Mouse (Mus musculus): ENCODE measurements around the gene E330021D16Rik. TPM values are rescaled to one million over a fixed set of nuclear protein-coding genes. Genes with fewer than 3 reads are reported as not detected.
A peak's percentile ranks its signal among the peaks of the same experiment; 100 is the strongest.

The E330021D16Rik gene
- polyA plus RNA-seq, 1 experiment from 2014 or later, result not detected

DNA sequence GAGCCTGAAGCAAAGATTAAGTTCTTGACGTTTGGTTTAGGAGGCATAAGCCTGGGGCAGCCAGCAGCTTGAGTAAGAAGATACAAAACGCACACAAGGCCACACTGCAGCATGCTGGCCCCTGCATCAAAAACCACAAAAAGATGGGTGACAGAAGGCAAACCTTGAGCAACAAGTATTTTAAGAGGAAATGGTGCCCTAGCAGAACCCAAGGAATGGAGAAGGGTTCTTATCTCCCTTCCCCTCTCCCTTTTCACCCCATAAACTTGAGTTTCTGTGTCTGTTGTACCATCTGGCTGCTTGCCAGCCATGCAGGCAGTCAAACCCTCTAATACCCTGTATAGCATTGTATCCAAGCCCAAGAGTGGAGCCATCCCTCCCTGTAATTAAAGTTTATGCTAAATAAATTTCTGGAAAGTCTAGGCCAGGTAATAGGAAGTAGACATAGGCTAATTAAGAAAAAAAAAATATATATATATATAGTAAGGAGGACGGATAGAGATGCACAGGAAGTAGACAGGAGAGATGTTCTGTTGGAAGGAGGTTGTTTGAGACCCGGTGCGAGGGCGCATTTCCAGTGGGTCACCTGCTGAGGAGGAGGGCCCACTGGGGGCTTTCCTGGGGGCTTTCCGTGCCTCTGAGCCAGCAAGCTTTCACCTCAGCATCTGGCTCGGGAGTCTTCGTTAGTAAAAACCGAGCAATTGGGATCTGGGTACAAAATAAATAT is 16.0 kb upstream of the E330021D16Rik start:
- no peak overlapping the region for H3K4me3 ChIP-seq (ENCODE audit: low read depth, low read length)
- H3K27ac ChIP-seq (ENCODE audit: low read depth), result peak overlapping the region; percentile 28
- H3K4me2 ChIP-seq, result no peak overlapping the region
- 30% methylated on average over 10 of the region's 10 CpGs for WGBS
- no peak for ATAC-seq (ENCODE audit: insufficient read depth)
- no peaks in the 10 kb centered on the region for H3K36me3 ChIP-seq (ENCODE audit: insufficient read depth)
- peak; percentile 64 for DNase-seq
- no peaks in the 10 kb centered on the region for H3K27me3 ChIP-seq (ENCODE audit: insufficient read depth, low read length)
- no peaks in the 10 kb centered on the region; the same call in 1 of the 2 replicates for H3K4me1 ChIP-seq (ENCODE audit: insufficient read depth)
- TF ChIP-seq CTCF (IDR thresholded peaks at IDR 0.05; ENCODE audit: low read depth), result no peak
- H3K9ac ChIP-seq, result no peak overlapping the region
- H3K9me3 ChIP-seq (ENCODE audit: low read depth, low read length), result no peaks in the 10 kb centered on the region

DNA sequence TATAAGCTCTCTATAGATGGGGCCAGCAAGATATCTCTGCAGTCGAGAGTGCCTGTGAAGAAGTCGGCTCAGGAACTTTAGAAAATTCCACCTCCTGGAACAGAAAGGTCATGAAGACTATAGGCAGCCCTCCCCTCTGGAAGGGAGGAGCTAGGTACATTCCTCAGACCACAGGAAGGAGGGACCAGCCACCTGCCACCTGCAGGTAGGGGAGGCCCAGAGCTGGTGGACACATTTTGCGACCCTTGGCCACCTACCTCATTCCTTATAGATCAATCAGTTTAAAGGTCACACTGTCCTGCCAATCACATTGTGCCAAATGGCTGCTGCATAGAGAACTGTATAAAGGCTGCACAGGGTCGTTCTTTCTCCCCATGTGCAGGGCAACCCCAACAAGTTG is 14.1 kb upstream of the E330021D16Rik start:
- Histone ChIP-seq H3K4me2 (no peak overlapping the region), H3K4me3 (ENCODE audit: low read depth, low read length) (no peak overlapping the region), H3K36me3 (ENCODE audit: insufficient read depth) (no peaks in the 10 kb centered on the region), H3K9ac (no peak overlapping the region), H3K9me3 (ENCODE audit: low read depth, low read length) (no peaks in the 10 kb centered on the region), H3K27me3 (ENCODE audit: insufficient read depth, low read length) (no peaks in the 10 kb centered on the region), H3K27ac (ENCODE audit: low read depth) (peak overlapping the region; percentile 55; the same call in 1 of the 2 replicates), H3K4me1 (ENCODE audit: insufficient read depth) (no peaks in the 10 kb centered on the region; the same call in 1 of the 2 replicates)
- ATAC-seq (ENCODE audit: insufficient read depth), result peak; percentile 50; the same call in 1 of the 2 replicates
- 27% methylated on average over 4 of the region's 4 CpGs for WGBS
- DNase-seq, result no peak
- TF ChIP-seq CTCF (IDR thresholded peaks at IDR 0.05; ENCODE audit: low read depth), result 0 out of 2 replicates have a peak, but pooled peaks have one; percentile 6

DNA sequence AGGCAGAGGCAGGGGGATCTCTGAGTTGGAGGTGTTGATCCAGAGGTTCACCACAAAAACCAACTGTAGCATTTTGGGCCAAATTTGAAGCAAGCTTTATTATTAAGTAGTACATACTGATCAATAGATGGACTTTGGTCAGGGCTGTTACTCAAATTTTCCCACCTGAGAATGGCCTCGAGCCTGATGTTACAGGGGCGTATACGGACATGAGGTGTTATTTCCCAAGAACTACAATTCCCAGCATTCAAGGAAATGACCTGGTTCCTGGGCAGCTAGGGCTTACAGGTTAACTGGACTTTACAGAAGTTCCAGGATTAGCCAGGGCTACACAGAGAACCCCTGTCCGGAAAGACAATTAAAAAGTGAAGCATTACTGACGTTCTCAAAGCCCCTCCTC is 13.0 kb upstream of the E330021D16Rik start:
- H3K9me3 ChIP-seq (ENCODE audit: low read depth, low read length), result no peaks in the 10 kb centered on the region
- no peaks in the 10 kb centered on the region for H3K27me3 ChIP-seq (ENCODE audit: insufficient read depth, low read length)
- H3K9ac ChIP-seq, result no peak overlapping the region
- 85% methylated on average over 5 of the region's 5 CpGs for WGBS
- no peaks in the 10 kb centered on the region; the same call in 1 of the 2 replicates for H3K4me1 ChIP-seq (ENCODE audit: insufficient read depth)
- DNase-seq (no peak), ATAC-seq (ENCODE audit: insufficient read depth) (no peak)
- no peaks in the 10 kb centered on the region for H3K36me3 ChIP-seq (ENCODE audit: insufficient read depth)
- TF ChIP-seq CTCF (IDR thresholded peaks at IDR 0.05; ENCODE audit: low read depth), result no peak
- no peak overlapping the region for H3K27ac ChIP-seq (ENCODE audit: low read depth)
- no peak overlapping the region for H3K4me2 ChIP-seq
- H3K4me3 ChIP-seq (ENCODE audit: low read depth, low read length), result no peak overlapping the region

DNA sequence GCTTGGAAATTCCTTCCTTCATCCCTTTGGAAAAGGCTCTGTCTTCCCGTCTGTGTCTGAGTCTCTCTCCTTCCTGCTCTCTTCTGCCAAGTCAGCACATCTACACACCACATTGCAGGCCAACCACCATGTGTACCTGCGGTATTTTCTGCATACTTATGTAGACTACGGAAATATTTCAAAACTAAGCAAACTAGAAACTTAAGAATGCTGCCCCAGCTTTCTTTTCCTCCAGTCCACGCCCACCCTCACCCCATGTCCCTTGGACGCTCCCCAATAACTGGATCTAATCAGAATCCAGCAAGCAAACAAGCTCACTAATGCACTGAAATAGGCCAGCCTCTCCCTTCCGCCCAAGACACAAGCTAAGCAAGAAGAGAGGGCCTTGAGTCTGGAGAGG is 11.9 kb upstream of the E330021D16Rik start:
- H3K9me3 ChIP-seq (ENCODE audit: low read depth, low read length), result no peaks in the 10 kb centered on the region
- no peaks in the 10 kb centered on the region for H3K27me3 ChIP-seq (ENCODE audit: insufficient read depth, low read length)
- no peak overlapping the region for H3K4me2 ChIP-seq
- ATAC-seq (ENCODE audit: insufficient read depth) (peak; percentile 36; the same call in 1 of the 2 replicates), DNase-seq (no peak)
- H3K36me3 ChIP-seq (ENCODE audit: insufficient read depth), result no peaks in the 10 kb centered on the region
- WGBS, result 68% methylated on average over 6 of the region's 6 CpGs
- H3K9ac ChIP-seq, result no peak overlapping the region
- no peak overlapping the region for H3K4me3 ChIP-seq (ENCODE audit: low read depth, low read length)
- no peak overlapping the region for H3K27ac ChIP-seq (ENCODE audit: low read depth)
- no peaks in the 10 kb centered on the region; the same call in 1 of the 2 replicates for H3K4me1 ChIP-seq (ENCODE audit: insufficient read depth)
- no peak for TF ChIP-seq CTCF (IDR thresholded peaks at IDR 0.05; ENCODE audit: low read depth)

DNA sequence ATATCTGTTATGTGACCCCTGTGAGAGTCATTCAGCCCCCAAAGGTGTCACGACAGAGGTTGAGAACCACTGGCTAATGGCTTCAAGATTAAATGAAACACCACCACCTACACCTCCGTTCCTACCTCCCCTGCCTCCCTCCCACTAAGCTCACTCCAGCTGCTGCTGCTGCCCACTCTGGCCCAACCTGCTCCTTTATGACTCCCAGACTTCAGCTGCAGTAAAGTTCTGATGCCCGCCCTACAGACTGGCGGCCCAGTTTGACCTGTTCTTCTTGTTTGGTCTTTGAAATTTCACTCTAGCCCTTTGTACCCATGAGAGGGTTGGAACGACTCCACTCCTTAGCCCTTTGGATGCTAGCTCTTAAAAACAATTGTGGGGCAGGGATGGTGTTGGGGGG is 10.6 kb upstream of the E330021D16Rik start:
- Histone ChIP-seq H3K27me3 (ENCODE audit: insufficient read depth, low read length) (no peaks in the 10 kb centered on the region), H3K27ac (ENCODE audit: low read depth) (no peak overlapping the region), H3K4me3 (ENCODE audit: low read depth, low read length) (no peak overlapping the region), H3K9me3 (ENCODE audit: low read depth, low read length) (no peaks in the 10 kb centered on the region), H3K36me3 (ENCODE audit: insufficient read depth) (no peaks in the 10 kb centered on the region), H3K4me1 (ENCODE audit: insufficient read depth) (no peaks in the 10 kb centered on the region), H3K4me2 (no peak overlapping the region), H3K9ac (no peak overlapping the region)
- ATAC-seq (ENCODE audit: insufficient read depth) (no peak), DNase-seq (no peak)
- WGBS, result 70% methylated on average over 5 of the region's 5 CpGs
- TF ChIP-seq CTCF (IDR thresholded peaks at IDR 0.05; ENCODE audit: low read depth), result no peak

DNA sequence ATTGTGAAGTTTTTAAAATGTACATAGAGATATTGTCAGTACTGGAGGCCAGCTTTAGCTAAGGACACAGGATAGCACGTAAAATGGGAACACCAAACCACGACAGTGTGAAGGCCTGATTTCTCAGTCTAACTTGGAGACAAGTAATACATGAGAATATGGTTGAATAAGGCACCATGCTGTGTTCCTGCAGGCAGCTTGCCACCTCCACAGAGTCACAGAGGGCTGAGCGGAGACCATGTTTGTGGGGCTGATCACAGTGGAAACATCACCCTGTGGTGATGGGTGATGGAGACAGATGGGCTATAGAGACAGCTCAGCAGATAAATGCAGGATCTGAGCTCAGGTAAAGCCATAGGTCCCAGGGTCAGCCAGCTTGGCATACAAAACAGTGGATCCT is 8.8 kb upstream of the E330021D16Rik start:
- no peak overlapping the region for H3K4me3 ChIP-seq (ENCODE audit: low read depth, low read length)
- no peaks in the 10 kb centered on the region for H3K27me3 ChIP-seq (ENCODE audit: insufficient read depth, low read length)
- H3K9ac ChIP-seq, result no peak overlapping the region
- ATAC-seq (ENCODE audit: insufficient read depth) (no peak), DNase-seq (no peak)
- no peak overlapping the region for H3K4me2 ChIP-seq
- no peaks in the 10 kb centered on the region for H3K4me1 ChIP-seq (ENCODE audit: insufficient read depth)
- 78% methylated on average over 3 of the region's 3 CpGs for WGBS
- no peaks in the 10 kb centered on the region for H3K9me3 ChIP-seq (ENCODE audit: low read depth, low read length)
- no peak overlapping the region for H3K27ac ChIP-seq (ENCODE audit: low read depth)
- no peak for TF ChIP-seq CTCF (IDR thresholded peaks at IDR 0.05; ENCODE audit: low read depth)
- H3K36me3 ChIP-seq (ENCODE audit: insufficient read depth), result no peaks in the 10 kb centered on the region

DNA sequence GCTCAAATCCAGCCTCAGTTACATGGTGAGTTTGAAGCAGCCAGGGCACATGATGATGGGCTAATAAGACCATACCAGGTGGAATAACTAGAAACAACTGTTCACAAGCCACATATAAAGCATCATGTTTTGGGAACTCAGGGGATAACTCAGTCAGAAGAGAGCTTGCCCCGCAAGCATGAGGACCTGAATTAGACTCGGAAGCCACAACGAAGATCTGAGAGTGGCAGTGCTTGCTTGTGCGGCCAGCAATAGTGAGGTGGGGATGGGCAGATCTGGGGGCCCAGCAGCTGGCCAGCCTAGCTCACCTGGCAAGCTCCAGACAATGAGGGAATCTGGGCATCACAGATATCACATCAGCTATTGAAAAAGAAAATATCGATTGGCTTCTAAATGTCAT is 7.8 kb upstream of the E330021D16Rik start:
- ATAC-seq (ENCODE audit: insufficient read depth), result no peak
- Histone ChIP-seq H3K9ac (no peak overlapping the region), H3K9me3 (ENCODE audit: low read depth, low read length) (no peaks in the 10 kb centered on the region), H3K4me2 (no peak overlapping the region), H3K36me3 (ENCODE audit: insufficient read depth) (no peaks in the 10 kb centered on the region), H3K27ac (ENCODE audit: low read depth) (no peak overlapping the region), H3K4me3 (ENCODE audit: low read depth, low read length) (no peak overlapping the region), H3K4me1 (ENCODE audit: insufficient read depth) (no peaks in the 10 kb centered on the region), H3K27me3 (ENCODE audit: insufficient read depth, low read length) (no peaks in the 10 kb centered on the region)
- TF ChIP-seq CTCF (IDR thresholded peaks at IDR 0.05; ENCODE audit: low read depth), result no peak
- WGBS, result 88% methylated on average over 5 of the region's 5 CpGs
- DNase-seq, result no peak

Measured in lung, embryonic 14.5 days (tissue).